Mouse (Mus musculus): Measurements from ENCODE around the gene Ndufv1.

Gene Ndufv1

GRCm38 (mm10) chr19:3988750-3989149 is 23.9 kb downstream of the Ndufv1 start:
- CTCF ChIA-PET = interaction anchor here (0.5 to 2.7 kb wide), 63 partner anchors 8 to 396 kb away, joined by 3 to 37 read pairs (median 4); partner anchors contain the start of genes Gm49405 (in 3 of the 4), Ndufv1 (in 3 of the 4), Nudt8 (in 3 of the 4) and Ndufs8 (in 2 of the 4)
- POLR2A ChIA-PET = interaction anchor here (0.5 to 6.9 kb wide), 32 partner anchors 9 to 345 kb away, joined by 3 to 95 read pairs (median 4); partner anchors contain the start of genes Gm49405 (in 4 of the 4), Nudt8 (in 4 of the 4), Doc2g (in 2 of the 4) and Gstp2 (in 2 of the 4)

GRCm38 (mm10) chr19:3988066-3988465 is 24.5 kb downstream of the Ndufv1 start:
- ChIA-PET POLR2A (interaction anchor here (0.6 to 6.9 kb wide), 23 partner anchors 10 to 337 kb away, joined by 3 to 95 read pairs (median 3); partner anchors contain the start of genes Gm49405 (in 4 of the 4), Nudt8 (in 4 of the 4), Doc2g (in 2 of the 4) and Cdk2ap2 (in 1 of the 4)), CTCF (interaction anchor here (0.6 to 2.7 kb wide), 46 partner anchors 7 to 295 kb away, joined by 3 to 37 read pairs (median 4); partner anchors contain the start of genes Gm49405 (in 3 of the 4), Ndufv1 (in 3 of the 4), Nudt8 (in 3 of the 4) and Doc2g (in 1 of the 4))

DNA sequence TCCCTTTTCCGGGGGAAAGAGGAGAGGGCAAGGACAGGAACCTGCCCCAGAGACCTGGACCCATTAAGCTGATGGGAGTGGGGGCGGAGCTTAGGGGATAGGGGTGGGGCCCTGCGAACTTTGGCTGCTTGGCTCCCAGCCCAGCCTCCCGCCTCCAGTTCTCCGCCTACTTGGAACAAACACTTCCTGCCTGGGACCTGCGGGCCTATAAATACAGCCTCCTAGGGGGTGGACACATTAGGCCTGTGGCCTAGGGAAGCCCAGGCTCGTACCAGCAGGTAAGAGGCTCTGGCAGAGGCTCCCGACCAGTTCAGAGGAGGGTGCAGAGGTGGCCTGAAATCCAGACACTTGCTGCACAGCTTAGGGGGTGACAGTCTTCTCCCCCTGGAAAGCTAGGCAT is 26.3 kb downstream of the Ndufv1 start, which contains the start of gene Acy3:
Acy3 (plus strand) TSS at position 237 of the 400 bp plus-strand sequence.
- CTCF ChIA-PET = interaction anchor here (0.6 to 2.9 kb wide), 16 partner anchors 9 to 267 kb away, joined by 3 to 29 read pairs (median 4); partner anchors contain the start of genes Gm49405 (in 3 of the 4), Nudt8 (in 3 of the 4) and Ndufv1 (in 2 of the 4)
- POLR2A ChIA-PET = interaction anchor here (0.5 to 6.9 kb wide), 55 partner anchors 9 to 1037 kb away, joined by 3 to 95 read pairs (median 5); partner anchors contain the start of genes Gm49405 (in 3 of the 4), Ndufv1 (in 3 of the 4), Nudt8 (in 3 of the 4) and Gstp3 (in 2 of the 4)

- ChIA-PET POLR2A (interaction anchor here in 3 of 4 experiments (0.5 to 6.9 kb wide), 35 partner anchors 10 to 662 kb away, joined by 3 to 95 read pairs (median 5); partner anchors contain the start of genes Gm49405 (in 3 of the 3), Ndufv1 (in 3 of the 3), Nudt8 (in 3 of the 3) and 1810055G02Rik (in 1 of the 3)), CTCF (interaction anchor here in 3 of 4 experiments (0.6 to 2.9 kb wide), 12 partner anchors 14 to 266 kb away, joined by 3 to 29 read pairs (median 6); partner anchors contain the start of genes Gm49405 (in 1 of the 3), Gstp2 (in 1 of the 3), Ndufv1 (in 1 of the 3) and Nudt8 (in 1 of the 3))
Observed at GRCm38 (mm10) chr19:3985261-3985681, 27.3 kb downstream of the Ndufv1 start.

GRCm38 (mm10) chr19:3983527-3984200 is 28.9 kb downstream of the Ndufv1 start:
- CTCF ChIA-PET = interaction anchor here in 3 of 4 experiments (0.9 to 3.9 kb wide), 8 partner anchors 16 to 245 kb away, joined by 3 to 31 read pairs (median 4); partner anchors contain the start of genes Gm49405 (in 2 of the 3), Nudt8 (in 2 of the 3), Aldh3b3 (in 1 of the 3) and Gstp2 (in 1 of the 3)
- POLR2A ChIA-PET = interaction anchor here in 3 of 4 experiments (0.6 to 6.9 kb wide), 11 partner anchors 11 to 202 kb away, joined by 3 to 95 read pairs (median 9); partner anchors contain the start of genes Gm49405 (in 2 of the 3), Nudt8 (in 2 of the 3), Gstp2 (in 1 of the 3) and Ndufs8 (in 1 of the 3)

DNA sequence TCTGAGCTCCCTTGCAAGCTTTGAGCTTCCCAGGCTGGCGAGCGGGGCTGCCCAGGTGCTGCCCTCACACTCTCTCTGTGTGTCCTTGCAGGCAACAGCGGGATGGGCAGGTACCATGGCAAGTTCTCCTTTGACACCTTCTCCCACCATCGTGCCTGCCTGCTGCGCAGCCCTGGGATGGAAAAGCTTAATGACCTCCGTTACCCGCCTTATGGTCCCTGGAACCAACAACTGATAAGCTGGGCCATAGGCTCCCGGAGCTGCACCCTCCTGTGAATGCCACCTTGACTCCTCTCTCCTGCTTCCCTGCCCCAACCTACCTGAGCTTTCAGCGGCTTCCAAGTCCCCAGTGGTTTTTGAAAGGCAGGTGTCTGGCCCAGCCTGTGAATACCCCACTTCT is 31.7 kb downstream of the Ndufv1 start:
- ChIA-PET CTCF (interaction anchor here (0.5 to 3.9 kb wide), 129 partner anchors 8 to 1456 kb away, joined by 3 to 42 read pairs (median 5); partner anchors contain the start of genes Tbx10 (in 4 of the 4), Aldh3b2 (in 3 of the 4), Gm49405 (in 3 of the 4) and Nudt8 (in 3 of the 4)), POLR2A (interaction anchor here (0.6 to 2.3 kb wide), 29 partner anchors 9 to 214 kb away, joined by 3 to 15 read pairs (median 3); partner anchors contain the start of genes Gm49405 (in 3 of the 4), Nudt8 (in 3 of the 4), Gstp2 (in 2 of the 4) and Ndufv1 (in 2 of the 4))

DNA sequence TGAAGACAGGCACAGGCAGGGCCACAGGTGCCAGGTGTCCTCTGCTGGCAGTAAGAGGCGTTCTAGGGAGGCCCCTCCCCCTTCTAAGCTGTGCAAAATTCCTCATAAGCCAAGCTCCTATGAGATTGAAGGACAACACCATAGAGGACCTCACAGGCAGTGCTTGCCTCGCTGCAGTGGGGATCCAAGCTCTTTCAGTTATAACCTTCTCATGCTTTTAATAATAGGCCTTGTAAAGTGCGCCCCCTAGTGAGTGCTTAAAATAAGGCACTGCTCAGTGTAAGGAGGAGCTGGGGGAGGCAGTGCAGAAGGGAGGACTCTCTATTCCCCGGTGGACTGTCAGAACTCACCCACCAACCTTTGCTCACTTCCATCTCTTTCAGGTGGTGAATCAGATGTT is 32.3 kb downstream of the Ndufv1 start:
- ChIA-PET POLR2A (interaction anchor here (0.5 to 2.3 kb wide), 32 partner anchors 8 to 213 kb away, joined by 3 to 15 read pairs (median 3); partner anchors contain the start of genes Gm49405 (in 2 of the 4), Gstp2 (in 2 of the 4), Ndufs8 (in 2 of the 4) and Ndufv1 (in 2 of the 4)), CTCF (interaction anchor here (0.5 to 3.9 kb wide), 135 partner anchors 8 to 1908 kb away, joined by 3 to 42 read pairs (median 5); partner anchors contain the start of genes Tbx10 (in 4 of the 4), Aldh3b2 (in 3 of the 4), Gm49405 (in 3 of the 4) and Nudt8 (in 3 of the 4))

DNA sequence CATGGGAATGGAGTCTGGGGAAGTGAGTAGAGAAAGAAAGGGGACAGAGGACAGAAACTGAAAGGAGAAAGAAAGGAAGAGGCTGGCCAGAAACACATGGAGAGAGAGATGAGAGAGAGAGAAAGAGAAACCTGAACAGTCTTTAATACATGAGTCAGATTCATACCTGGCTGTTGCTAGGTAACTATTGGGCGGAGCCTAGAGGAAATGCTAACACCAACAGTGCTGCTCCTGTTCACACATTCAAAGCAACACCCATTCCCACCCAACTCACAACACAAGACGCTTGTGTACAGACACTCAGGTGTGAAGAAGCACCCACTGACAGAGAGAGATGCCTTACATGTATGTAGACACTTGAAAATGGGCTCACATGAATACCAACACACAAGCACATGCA is 36.7 kb downstream of the Ndufv1 start:
- CTCF ChIA-PET = interaction anchor here in 3 of 4 experiments (0.7 to 1.5 kb wide), 6 partner anchors 13 to 257 kb away, joined by 3 to 7 read pairs (median 4); no protein-coding TSS in a partner anchor
- POLR2A ChIA-PET = interaction anchor here in 2 of 4 experiments (0.6 to 1.7 kb wide), 2 partner anchors 9 to 10 kb away, joined by 4 to 6 read pairs; no protein-coding TSS in a partner anchor

DNA sequence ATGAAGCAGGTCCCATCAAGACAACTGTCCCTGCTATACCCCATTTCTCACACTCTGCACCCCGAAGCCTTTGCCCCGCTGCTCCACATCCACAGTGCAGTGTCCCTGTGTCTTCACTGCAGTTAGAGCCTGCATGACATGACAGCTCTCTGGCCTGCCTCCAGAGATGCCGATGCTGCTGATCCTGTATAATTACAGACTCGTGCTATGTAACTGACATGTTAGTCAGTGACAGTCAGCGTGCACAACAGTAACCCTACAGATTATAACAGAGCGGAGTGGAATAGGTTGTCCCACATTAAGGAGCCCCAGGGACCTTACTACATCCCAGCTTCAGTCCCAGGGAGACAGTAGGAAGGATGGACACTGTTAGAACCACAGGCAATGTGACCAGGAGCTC is 38.0 kb downstream of the Ndufv1 start:
- ChIA-PET POLR2A (interaction anchor here in 1 of 4 experiments (1.3 to 1.4 kb wide), 2 partner anchors 11 to 79 kb away, joined by 3 to 4 read pairs; no protein-coding TSS in a partner anchor), CTCF (interaction anchor here in 3 of 4 experiments (0.7 to 1.6 kb wide), 3 partner anchors 28 to 62 kb away, joined by 3 to 9 read pairs (median 4); partner anchors contain the start of genes Ndufs8 (in 1 of the 3) and Ndufv1 (in 1 of the 3))

DNA sequence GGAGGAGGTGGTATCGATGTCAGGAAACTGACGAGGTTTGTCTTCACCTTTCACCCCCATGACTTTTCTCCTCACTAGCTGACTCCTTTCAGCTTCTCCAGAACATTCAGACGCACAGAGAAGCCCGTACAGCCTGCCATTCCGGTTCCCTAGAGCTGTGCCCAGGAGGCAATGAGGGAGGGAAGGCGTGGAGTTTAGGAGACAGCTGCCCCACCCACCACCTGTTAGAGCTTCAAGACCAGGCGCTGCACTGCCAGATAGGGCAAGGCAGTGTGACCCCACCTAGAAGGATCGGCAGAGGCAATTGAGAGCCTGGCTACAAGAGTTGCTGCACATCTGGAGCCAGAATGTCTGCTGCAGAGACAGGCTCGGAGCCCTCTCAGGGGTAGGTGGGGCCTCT is 40.4 kb downstream of the Ndufv1 start, which contains the start of gene Aldh3b2:
Aldh3b2 (plus strand) TSS at position 100 of the 400 bp plus-strand sequence.
- POLR2A ChIA-PET = interaction anchor here in 3 of 4 experiments (0.7 to 2.8 kb wide), 13 partner anchors 9 to 161 kb away, joined by 3 to 12 read pairs (median 4); partner anchors contain the start of genes Ndufv1 (in 2 of the 3), Acy3 (in 1 of the 3), Doc2g (in 1 of the 3) and Gm49405 (in 1 of the 3)
- CTCF ChIA-PET = interaction anchor here in 3 of 4 experiments (0.6 to 5.2 kb wide), 13 partner anchors 8 to 581 kb away, joined by 3 to 27 read pairs (median 5); partner anchors contain the start of genes Gm49405 (in 1 of the 3), Gstp2 (in 1 of the 3), Ndufv1 (in 1 of the 3) and Nudt8 (in 1 of the 3)

- ChIA-PET POLR2A (interaction anchor here (0.5 to 1.5 kb wide), 11 partner anchors 9 to 622 kb away, joined by 3 to 6 read pairs (median 4); partner anchors contain the start of gene Acy3 (in 1 of the 4)), CTCF (interaction anchor here (0.6 to 1.8 kb wide), 14 partner anchors 9 to 529 kb away, joined by 3 to 7 read pairs (median 4); partner anchors contain the start of genes Ndufs8 (in 1 of the 4) and Ndufv1 (in 1 of the 4))
Observed at GRCm38 (mm10) chr19:3967258-3967657, 45.3 kb downstream of the Ndufv1 start.

DNA sequence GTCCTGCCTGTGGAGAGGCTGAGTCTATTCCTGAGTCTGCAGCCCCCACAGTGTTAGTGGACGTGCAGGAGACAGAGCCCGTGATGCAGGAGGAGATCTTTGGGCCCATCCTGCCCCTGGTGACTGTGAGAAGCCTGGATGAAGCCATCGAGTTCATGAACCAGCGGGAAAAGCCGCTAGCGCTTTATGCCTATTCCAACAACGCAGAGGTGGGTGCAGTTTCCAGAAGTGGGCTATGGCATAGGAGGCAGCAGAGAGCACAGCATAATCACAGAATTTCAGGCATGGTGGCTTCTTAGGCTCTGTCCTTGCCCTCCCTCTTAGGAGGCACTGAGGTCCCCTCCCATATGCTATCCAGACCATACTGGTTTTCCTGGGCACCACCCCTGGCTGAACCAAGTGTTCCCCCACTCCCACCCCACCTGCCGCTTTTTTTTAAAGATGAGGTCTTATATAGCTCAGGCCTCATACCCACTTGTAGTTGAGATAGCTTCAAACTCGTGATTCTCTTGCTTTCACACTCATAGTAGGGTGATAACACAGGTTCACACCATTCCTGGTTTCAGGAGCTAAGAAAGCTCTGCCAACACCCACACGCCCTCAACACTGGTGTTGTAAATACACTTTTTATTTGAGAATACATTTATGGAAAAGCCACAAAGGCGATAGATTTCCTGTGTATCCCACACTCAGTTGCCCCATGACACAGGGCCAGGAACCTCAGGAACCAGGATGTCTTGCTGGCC is 46.1 kb downstream of the Ndufv1 start:
- ChIA-PET POLR2A (interaction anchor here (0.5 to 1.5 kb wide), 11 partner anchors 10 to 623 kb away, joined by 3 to 6 read pairs (median 4); partner anchors contain the start of gene Acy3 (in 1 of the 4)), CTCF (interaction anchor here (0.6 to 1.8 kb wide), 17 partner anchors 10 to 316 kb away, joined by 3 to 7 read pairs (median 4); partner anchors contain the start of genes Ndufs8 (in 1 of the 4) and Ndufv1 (in 1 of the 4))

DNA sequence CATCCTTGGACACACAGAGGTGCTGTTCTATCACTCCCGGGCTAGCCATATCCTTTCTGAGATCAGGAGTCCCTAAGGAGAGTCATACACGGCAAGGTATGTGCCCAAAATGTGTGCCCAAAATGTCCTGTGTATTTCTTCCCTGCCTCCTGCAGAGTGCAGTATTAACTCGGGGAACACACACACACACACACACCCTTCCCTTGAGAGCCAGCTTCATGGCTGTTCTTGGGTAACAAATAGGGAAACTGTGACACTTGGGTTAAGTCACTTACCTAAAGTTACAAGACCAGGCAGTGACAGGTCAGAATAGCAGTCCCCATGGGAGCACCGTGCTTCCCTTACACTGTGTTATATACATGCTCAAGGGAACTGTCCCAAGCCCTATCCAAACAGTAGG is 48.6 kb downstream of the Ndufv1 start:
- POLR2A ChIA-PET = interaction anchor here in 1 of 4 experiments (2.0 kb wide), 1 partner anchor 147 kb away, joined by 5 read pairs; no protein-coding TSS in a partner anchor
- CTCF ChIA-PET = interaction anchor here in 3 of 4 experiments (0.5 to 5.6 kb wide), 10 partner anchors 12 to 374 kb away, joined by 3 to 31 read pairs (median 6); partner anchors contain the start of gene Ndufv1 (in 1 of the 3)

- ChIA-PET CTCF (interaction anchor here (0.5 to 5.6 kb wide), 30 partner anchors 10 to 602 kb away, joined by 3 to 31 read pairs (median 5); partner anchors contain the start of genes Aldh3b2 (in 2 of the 4), Gm49405 (in 1 of the 4), Ndufv1 (in 1 of the 4) and Nudt8 (in 1 of the 4)), POLR2A (interaction anchor here in 2 of 4 experiments (0.7 to 2.0 kb wide), 3 partner anchors 41 to 145 kb away, joined by 3 to 5 read pairs (median 5); partner anchors contain the start of gene Ndufv1 (in 1 of the 2))
Observed at GRCm38 (mm10) chr19:3962469-3962868, 50.1 kb downstream of the Ndufv1 start.

DNA sequence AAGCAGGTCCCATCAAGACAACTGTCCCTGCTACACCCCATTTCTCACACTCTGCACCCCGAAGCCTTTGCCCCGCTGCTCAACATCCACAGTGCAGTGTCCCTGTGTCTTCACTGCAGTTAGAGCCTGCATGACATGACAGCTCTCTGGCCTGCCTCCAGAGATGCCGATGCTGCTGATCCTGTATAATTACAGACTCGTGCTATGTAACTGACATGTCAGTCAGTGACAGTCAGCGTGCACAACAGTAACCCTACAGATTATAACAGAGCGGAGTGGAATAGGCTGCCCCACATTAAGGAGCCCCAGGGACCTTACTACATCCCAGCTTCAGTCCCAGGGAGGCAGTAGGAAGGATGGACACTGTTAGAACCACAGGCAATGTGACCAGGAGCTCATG is 50.8 kb downstream of the Ndufv1 start:
- CTCF ChIA-PET = interaction anchor here in 3 of 4 experiments (0.5 to 5.6 kb wide), 17 partner anchors 11 to 601 kb away, joined by 3 to 31 read pairs (median 6); partner anchors contain the start of genes Aldh3b2 (in 2 of the 3), Acy3 (in 1 of the 3) and Ndufv1 (in 1 of the 3)
- POLR2A ChIA-PET = interaction anchor here in 1 of 4 experiments (2.6 kb wide), 1 partner anchor 85 kb away, joined by 10 read pairs; the partner anchor contains the start of gene Gstp2

Measured in embryonic stem cell, embryonic (primary cell).